Mouse (Mus musculus) layer of hippocampus, adult 6 months (tissue): Measurements from ENCODE around the gene Gfpt1. TPM values are rescaled to one million over a fixed set of nuclear protein-coding genes. Genes with fewer than 3 reads are reported as not detected.

Source experiments
- long read RNA-seq, 2 experiments: library from polyadenylated mRNA; unstranded; transcript quantifications; one replicate each; pipeline ENCODE4 v2.0.0; 2019 to 2020
- polyA plus RNA-seq: library from polyadenylated mRNA; unstranded; fragments of <200 nt; fragmentation: Nextera tagmentation; gene quantifications from 2 replicates; pipeline ENCODE4 v1.2.3, GENCODE M21; 2021

Gfpt1 gene
- 13.0 and 15.1 TPM in 2 replicates for polyA plus RNA-seq
- long read RNA-seq, experiment 1, full-length matches to known transcripts = 2 of 16 reads
- long read RNA-seq, experiment 1, partial matches to known transcripts = 1 of 16 reads
- long read RNA-seq, experiment 1, other reads (novel, unspliced or antisense) = 13 of 16 reads
- long read RNA-seq, experiment 2, full-length matches to known transcripts = 9 of 20 reads
- long read RNA-seq, experiment 2, partial matches to known transcripts = 1 of 20 reads
- long read RNA-seq, experiment 2, other reads (novel, unspliced or antisense) = 10 of 20 reads

DNA sequence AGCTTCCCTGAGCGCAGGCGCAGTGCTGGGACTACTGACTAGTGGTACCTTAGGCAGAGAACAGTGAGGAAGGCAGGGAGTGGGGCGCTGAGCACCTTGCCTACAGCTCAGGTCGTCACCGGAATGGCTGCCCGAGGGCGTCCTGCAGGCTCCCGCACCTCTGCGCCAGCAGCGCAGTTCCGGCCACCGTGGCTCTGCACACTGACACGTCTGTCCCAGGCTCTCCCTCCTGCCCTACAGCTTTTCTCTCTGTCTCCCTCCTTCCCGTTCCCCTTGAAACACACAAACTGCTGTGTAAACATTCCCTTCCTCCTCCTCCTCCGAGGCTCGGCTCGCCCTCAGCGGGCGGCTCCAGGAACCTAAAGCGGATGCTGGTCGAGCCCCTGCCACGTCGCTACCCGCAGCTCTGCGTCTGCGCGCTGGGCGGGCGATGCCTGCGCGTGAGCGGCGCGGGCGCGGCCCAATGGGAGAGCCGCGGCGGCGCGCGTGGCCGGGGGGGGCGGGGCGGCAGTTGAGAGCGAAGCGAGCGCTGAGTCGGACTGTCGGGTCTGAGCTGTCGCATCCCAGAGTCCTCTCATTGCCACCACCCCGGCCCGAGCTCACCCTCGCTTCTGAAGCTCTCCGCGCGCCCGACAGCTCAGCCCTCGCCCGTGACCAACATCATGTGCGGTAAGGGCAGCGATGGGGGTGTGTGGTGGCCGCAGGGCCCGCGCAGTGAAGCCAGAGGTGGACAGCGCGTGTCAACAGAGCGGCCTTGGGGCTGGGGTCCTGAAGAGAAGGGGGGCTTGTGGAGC, at the start of gene Gfpt1:
Gene Gfpt1 (plus strand): TSS at position 510 of the 794 bp plus-strand sequence.

DNA sequence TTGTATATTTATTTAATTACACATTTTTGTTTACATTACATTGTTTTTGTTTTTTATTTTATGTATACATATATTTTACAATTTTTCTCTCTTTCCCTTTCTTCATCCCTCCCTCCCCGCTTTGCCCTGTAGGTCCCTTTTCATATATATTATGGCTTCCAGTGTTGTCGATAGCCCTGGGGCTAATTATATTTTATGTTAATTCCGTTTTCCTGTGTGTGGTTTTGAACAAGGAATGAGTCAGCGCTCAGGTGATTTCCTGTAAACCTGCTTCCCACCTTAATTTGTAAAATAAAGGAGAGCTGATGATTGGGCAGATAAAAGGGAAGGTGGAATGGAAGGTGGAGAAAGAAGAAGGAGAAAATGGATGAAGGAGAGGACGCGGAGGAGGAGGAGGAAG, 33.8 kb upstream of the Gfpt1 start, which contains the start of gene Nfu1:
Gene Nfu1 (plus strand): TSS at position 350 of the 400 bp plus-strand sequence.

DNA sequence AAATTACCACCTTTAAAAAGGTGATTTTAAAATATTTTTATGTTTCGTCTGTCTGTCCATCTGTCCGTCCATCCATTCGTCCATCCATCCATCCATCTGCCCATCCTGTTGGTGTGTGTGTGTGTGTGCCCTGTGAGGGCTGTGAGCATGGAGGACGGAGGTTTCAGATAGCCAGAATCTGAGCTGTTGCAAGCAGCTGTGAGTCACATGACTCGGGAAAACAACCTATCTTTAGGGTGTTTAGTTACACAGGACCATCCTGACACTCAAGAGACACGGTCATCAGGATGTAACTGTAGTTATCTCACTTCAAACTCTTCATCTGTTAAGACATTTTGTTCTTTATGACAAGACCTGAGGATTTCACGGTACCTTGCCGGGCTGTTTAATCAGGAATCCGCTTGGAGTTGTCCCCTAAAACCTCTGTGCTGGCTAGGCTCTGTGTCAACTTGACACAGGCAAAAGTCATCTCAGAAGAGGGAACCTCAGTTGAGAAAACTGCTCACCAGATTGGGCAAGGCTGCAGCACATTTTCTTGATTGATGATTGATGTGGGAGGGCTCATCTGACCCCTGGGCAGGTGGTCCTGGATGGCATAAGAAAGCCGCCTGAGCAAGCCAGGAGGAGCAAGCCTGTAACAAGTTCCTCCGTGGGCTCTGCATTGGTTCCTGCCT, 61.6 kb downstream of the Gfpt1 start, which contains the start of gene D6Ertd527e:
Gene D6Ertd527e (plus strand): TSS at position 624 of the 674 bp plus-strand sequence.

Other genes starting within 250 kb of the Gfpt1 start
- 7.4 and 10.9 TPM in 2 replicates for gene Anxa4, start 249.3 kb upstream of the Gfpt1 start, polyA plus RNA-seq
- 118 and 132 TPM in 2 replicates for gene Aak1, start 193.3 kb upstream of the Gfpt1 start, polyA plus RNA-seq
- gene Nfu1, start 33.6 kb upstream of the Gfpt1 start, polyA plus RNA-seq = 165 and 174 TPM in 2 replicates
- gene D6Ertd527e, start 61.9 kb downstream of the Gfpt1 start, polyA plus RNA-seq = 0.06 and 0.13 TPM in 2 replicates